Mouse (Mus musculus) left cerebral cortex, adult 8-10 months (tissue): ENCODE measurements around the gene Spata32. TPM values are rescaled to one million over a fixed set of nuclear protein-coding genes. Genes with fewer than 3 reads are reported as not detected.

Experiments
- total RNA-seq, 4 experiments: library from RNA; stranded (reverse); gene quantifications; 2 replicates each; pipeline ENCODE4 v1.2.4; 2022

Gene Spata32
- total RNA-seq, 4 experiments from 2014 or later = 0.67 to 2.3 (median 1.5) TPM

Other genes with a start within 250 kb of the Spata32 start
- gene Nmt1, start 190.2 kb downstream of the Spata32 start, total RNA-seq = 100 to 1,000 TPM; 124 to 149 (median 129) TPM
- gene Dcakd, start 190.1 kb downstream of the Spata32 start, total RNA-seq = 10 to 100 TPM; 36.7 to 45.3 (median 40.8) TPM
- gene Plcd3, start 116.8 kb downstream of the Spata32 start, total RNA-seq = 10 to 100 TPM; 17.5 to 20.3 (median 18.0) TPM
- 10 to 100 TPM; 82.6 to 93.2 (median 88.7) TPM for gene Acbd4, start 116.8 kb downstream of the Spata32 start, total RNA-seq
- 10 to 100 TPM; 34.4 to 38.5 (median 35.6) TPM for gene Hexim1, start 102.2 kb downstream of the Spata32 start, total RNA-seq
- 10 to 100 TPM; 13.4 to 18.1 (median 16.5) TPM for gene Hexim2, start 86.0 kb downstream of the Spata32 start, total RNA-seq
- gene Fmnl1, start 47.3 kb downstream of the Spata32 start, total RNA-seq = 100 to 1,000 TPM in 3 of 4 experiments, 10 to 100 TPM in 1; 81.7 to 115 (median 108) TPM
- 1 to 10 TPM; 1.7 to 2.8 (median 2.3) TPM for gene 1700023F06Rik, start 9.9 kb downstream of the Spata32 start, total RNA-seq
- 1 to 10 TPM; 3.1 to 6.5 (median 5.0) TPM for gene Map3k14, start 49.0 kb upstream of the Spata32 start, total RNA-seq
- 10 to 100 TPM; 17.6 to 21.1 (median 19.1) TPM for gene Arhgap27, start 145.3 kb upstream of the Spata32 start, total RNA-seq
- gene Plekhm1, start 194.3 kb upstream of the Spata32 start, total RNA-seq = 10 to 100 TPM; 17.4 to 18.2 (median 18.0) TPM